Mouse (Mus musculus) cortical plate, adult 2 months (tissue): ENCODE measurements at regions not wholly inside any gene's neighbourhood (a gene's known extent, or its start where the extent isn't known, plus 50 kb on each side); places are given as distances from the start of the nearest gene placed in this dataset.

Experiments used
- CTCF ChIP-seq: fragments of 200-500 bp; IDR thresholded peaks from 2 replicates; pipeline ENCODE4 v1.5.1; 2011; ENCODE audit warnings: mild to moderate bottlenecking, control low read depth, low read length; ENCODE audit not compliant: insufficient read depth; ENCODE audit errors: extremely low read depth
- POLR2A ChIP-seq: fragments of 200-500 bp; IDR thresholded peaks from 2 replicates; pipeline ENCODE4 v1.6.1; 2011; ENCODE audit warnings: mild to moderate bottlenecking, low read length, control low read depth; ENCODE audit not compliant: insufficient read depth; ENCODE audit errors: extremely low read depth

GRCm38 (mm10) chr14:25153573-25153972, 305.4 kb upstream of the Zmiz1 start:
- TF ChIP-seq CTCF (no peak), POLR2A (no peak)
